Mouse (Mus musculus): ENCODE measurements around the gene Gnaq. TPM values are rescaled to one million over a fixed set of nuclear protein-coding genes. Genes with fewer than 3 reads are reported as not detected.

Gene Gnaq
- polyA plus RNA-seq, 1 experiment: 20.0 TPM

DNA sequence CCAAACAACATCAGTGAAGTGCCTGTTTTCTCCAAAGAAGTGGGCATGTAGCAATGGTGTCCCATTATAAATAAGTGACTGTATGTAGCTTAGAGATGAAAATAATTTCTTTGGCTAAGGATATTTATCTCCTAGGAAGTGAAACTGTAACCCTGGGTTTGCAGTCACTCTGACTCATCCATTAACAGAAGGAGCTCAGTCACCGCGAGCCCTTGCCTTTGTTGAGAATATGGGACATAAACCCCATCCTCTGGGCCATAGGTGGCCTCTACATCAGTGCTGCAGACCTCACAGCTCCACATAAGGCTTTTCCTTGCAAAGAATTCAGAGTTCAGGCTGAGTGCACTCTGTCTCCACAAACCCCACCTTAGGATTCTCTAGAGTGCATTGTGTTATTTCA is 77.0 kb downstream of the Gnaq start:
- 78% methylated on average over 2 of the region's 2 CpGs for WGBS
- Histone ChIP-seq H3K27ac (ENCODE audit: control insufficient read depth, insufficient read depth, low read depth, low read length, poor library complexity) (no peak overlapping the region), H3K4me1 (ENCODE audit: control insufficient read depth, insufficient read depth, low read length) (no peaks in the 10 kb centered on the region; the same call in 1 of the 2 replicates)

DNA sequence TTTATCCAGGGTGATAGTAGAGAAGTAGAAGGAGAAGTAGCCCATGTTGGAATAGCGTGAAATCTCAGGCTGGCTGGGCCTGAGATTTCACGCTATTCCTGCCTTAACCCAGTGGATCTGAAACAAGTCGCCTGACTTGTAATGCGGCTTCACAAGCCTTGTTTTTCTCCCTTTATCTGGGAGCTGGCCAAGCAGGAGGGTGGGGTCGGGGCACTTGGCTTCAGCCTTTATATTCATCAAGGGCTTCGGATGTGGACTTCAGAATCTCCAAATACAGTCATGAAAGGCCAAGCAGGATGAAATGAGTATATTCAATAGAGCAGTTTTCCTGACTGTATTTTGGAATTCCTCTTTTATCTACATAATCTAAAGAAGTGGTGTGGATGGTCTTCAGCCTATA is 82.3 kb downstream of the Gnaq start:
- TF ChIP-seq POLR2A (IDR thresholded peaks at IDR 0.05; ENCODE audit: borderline replicate concordance, control insufficient read depth, low read depth, low read length) (no peak), CTCF (IDR thresholded peaks at IDR 0.05; ENCODE audit: control insufficient read depth, insufficient read depth, low read length) (no peak)
- no peak overlapping the region for H3K4me3 ChIP-seq (replicated peaks; ENCODE audit: control insufficient read depth, low read depth, low read length)
- 84% methylated on average over 6 of the region's 6 CpGs for WGBS
- no peak overlapping the region for H3K27ac ChIP-seq (ENCODE audit: control insufficient read depth, insufficient read depth, low read depth, low read length, poor library complexity)
- H3K4me1 ChIP-seq (ENCODE audit: control insufficient read depth, insufficient read depth, low read length): no peaks in the 10 kb centered on the region; the same call in 1 of the 2 replicates

More for the DNA sequence above, 77.0 kb downstream of the Gnaq start:
- TF ChIP-seq CTCF (IDR thresholded peaks at IDR 0.05; ENCODE audit: control insufficient read depth, insufficient read depth, low read length) (no peak), POLR2A (IDR thresholded peaks at IDR 0.05; ENCODE audit: borderline replicate concordance, control insufficient read depth, low read depth, low read length) (no peak)
- no peak overlapping the region for H3K4me3 ChIP-seq (replicated peaks; ENCODE audit: control insufficient read depth, low read depth, low read length)

DNA sequence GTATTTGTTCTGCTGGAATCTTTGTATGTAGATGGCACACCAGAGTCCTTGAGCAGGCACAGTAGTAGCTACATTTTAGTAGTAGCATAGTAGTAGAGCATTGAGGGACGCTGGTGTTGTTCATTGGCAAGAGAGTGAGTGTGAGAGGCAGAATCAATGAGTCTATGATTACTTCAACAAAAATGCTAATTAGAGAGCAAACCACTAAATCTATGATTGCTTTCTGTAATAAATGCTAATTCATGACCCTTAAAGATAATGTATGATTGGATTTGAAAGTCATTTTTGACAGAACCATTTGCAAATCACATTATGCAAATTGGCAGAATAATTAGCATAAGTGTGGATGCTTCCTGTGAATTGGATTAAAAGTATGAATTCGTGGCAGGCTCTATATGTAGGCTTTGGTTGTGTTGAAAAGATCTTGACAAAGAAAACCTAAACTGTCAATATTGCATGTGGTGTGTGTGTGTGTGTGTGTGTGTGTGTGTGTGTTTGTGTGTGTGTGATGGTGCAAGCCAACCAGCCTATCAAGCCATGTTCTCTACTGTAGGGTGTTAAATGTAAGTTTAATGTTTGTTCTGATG is 82.9 kb downstream of the Gnaq start:
- no peak for TF ChIP-seq CTCF (IDR thresholded peaks at IDR 0.05; ENCODE audit: control insufficient read depth, insufficient read depth, low read length)
- TF ChIP-seq POLR2A (IDR thresholded peaks at IDR 0.05; ENCODE audit: borderline replicate concordance, control insufficient read depth, low read depth, low read length): no peak
- Histone ChIP-seq H3K4me3 (replicated peaks; ENCODE audit: control insufficient read depth, low read depth, low read length) (no peak overlapping the region), H3K27ac (ENCODE audit: control insufficient read depth, insufficient read depth, low read depth, low read length, poor library complexity) (no peak overlapping the region), H3K4me1 (ENCODE audit: control insufficient read depth, insufficient read depth, low read length) (no peaks in the 10 kb centered on the region; the same call in 1 of the 2 replicates)
- 91% methylated on average over 2 of the region's 2 CpGs for WGBS

DNA sequence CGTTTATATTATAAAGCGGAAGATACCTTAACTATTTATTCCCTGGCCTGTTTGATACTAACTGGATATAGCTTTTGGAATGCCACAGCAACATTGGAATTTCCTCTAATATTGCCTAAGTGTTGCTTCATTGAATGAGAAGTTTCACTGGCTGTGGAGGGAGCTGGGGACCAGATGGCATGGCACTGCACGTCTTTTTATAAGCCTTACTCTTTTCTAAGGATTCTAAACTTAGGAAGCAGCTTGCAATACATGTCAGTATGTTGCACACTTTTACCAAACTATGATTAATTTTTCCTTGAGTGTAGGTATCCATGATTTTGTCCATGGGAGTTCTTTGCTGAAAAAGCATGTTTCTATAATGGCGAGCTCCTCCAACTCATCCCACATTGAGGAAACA is 87.3 kb downstream of the Gnaq start:
- TF ChIP-seq POLR2A (IDR thresholded peaks at IDR 0.05; ENCODE audit: borderline replicate concordance, control insufficient read depth, low read depth, low read length) (no peak), CTCF (IDR thresholded peaks at IDR 0.05; ENCODE audit: control insufficient read depth, insufficient read depth, low read length) (no peak)
- H3K4me1 ChIP-seq (ENCODE audit: control insufficient read depth, insufficient read depth, low read length): no peaks in the 10 kb centered on the region; the same call in 1 of the 2 replicates
- 75% methylated on average over 4 of the region's 4 CpGs for WGBS
- H3K4me3 ChIP-seq (replicated peaks; ENCODE audit: control insufficient read depth, low read depth, low read length): no peak overlapping the region
- no peak overlapping the region for H3K27ac ChIP-seq (ENCODE audit: control insufficient read depth, insufficient read depth, low read depth, low read length, poor library complexity)

DNA sequence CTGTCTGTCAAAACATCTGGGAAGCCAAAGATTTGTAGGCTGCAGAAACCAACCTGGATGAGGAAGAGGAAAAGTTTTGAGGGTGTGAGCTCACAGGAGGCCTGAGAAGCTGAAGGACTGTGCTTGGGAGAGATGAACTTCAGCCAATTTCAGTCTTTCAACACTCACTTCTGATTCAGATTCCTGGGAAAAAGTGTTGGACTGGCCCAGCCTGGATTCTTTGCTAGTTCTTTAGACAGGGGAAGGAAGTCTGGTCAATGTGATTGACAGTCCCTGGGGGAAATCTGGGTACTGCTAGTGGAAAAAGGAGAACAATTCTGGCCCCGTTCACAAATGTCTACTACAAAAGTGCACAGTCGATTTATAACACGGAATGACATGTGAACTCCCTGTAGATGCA is 89.9 kb downstream of the Gnaq start:
- no peak overlapping the region for H3K27ac ChIP-seq (ENCODE audit: control insufficient read depth, insufficient read depth, low read depth, low read length, poor library complexity)
- no peak overlapping the region for H3K4me3 ChIP-seq (replicated peaks; ENCODE audit: control insufficient read depth, low read depth, low read length)
- TF ChIP-seq POLR2A (IDR thresholded peaks at IDR 0.05; ENCODE audit: borderline replicate concordance, control insufficient read depth, low read depth, low read length) (no peak), CTCF (IDR thresholded peaks at IDR 0.05; ENCODE audit: control insufficient read depth, insufficient read depth, low read length) (no peak)
- WGBS: 10% methylated on average over 3 of the region's 3 CpGs
- no peaks in the 10 kb centered on the region; the same call in 1 of the 2 replicates for H3K4me1 ChIP-seq (ENCODE audit: control insufficient read depth, insufficient read depth, low read length)

DNA sequence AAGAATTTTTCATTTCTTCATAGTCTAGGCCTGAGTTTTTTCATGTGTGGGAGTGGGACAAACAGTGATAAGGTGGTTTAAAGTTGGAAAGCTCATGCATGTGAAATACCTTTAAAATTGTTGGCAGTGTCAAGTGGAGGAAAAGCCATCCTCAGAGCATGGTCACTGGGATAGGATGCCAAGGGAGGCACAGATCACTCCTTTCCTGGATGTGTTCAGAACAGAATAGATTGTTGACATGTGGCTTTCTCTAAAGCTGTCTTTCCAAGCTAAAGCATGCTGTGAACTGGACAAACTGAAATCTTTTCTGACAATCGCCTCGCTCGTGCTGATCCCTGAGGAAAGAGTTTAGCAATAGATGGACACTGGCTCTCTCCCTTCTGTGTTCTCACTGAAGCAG is 90.5 kb downstream of the Gnaq start:
- Histone ChIP-seq H3K27ac (ENCODE audit: control insufficient read depth, insufficient read depth, low read depth, low read length, poor library complexity) (no peak overlapping the region), H3K4me3 (replicated peaks; ENCODE audit: control insufficient read depth, low read depth, low read length) (no peak overlapping the region), H3K4me1 (ENCODE audit: control insufficient read depth, insufficient read depth, low read length) (no peaks in the 10 kb centered on the region; the same call in 1 of the 2 replicates)
- TF ChIP-seq CTCF (IDR thresholded peaks at IDR 0.05; ENCODE audit: control insufficient read depth, insufficient read depth, low read length): no peak
- no peak for TF ChIP-seq POLR2A (IDR thresholded peaks at IDR 0.05; ENCODE audit: borderline replicate concordance, control insufficient read depth, low read depth, low read length)
- WGBS: 87% methylated on average over 3 of the region's 3 CpGs

DNA sequence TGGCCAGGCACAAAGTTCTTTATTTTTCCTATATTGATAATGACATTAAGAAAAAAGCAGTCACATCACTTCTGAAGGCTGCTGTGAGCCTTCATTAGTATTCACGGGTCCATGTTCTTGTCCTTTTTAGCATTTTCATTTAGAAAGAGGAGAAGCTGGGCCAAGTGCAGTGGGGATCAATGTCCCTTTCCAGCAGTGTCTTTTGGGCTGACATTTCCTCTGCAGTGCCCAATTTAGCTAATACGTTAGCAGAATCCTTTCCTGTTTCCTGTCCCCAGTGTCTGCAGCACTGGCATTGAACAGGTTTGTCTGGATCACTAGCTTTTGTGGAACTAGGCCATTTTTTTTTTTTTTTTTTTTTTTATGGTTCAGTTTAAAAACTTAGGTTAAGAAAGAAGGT is 92.2 kb downstream of the Gnaq start:
- H3K27ac ChIP-seq (ENCODE audit: control insufficient read depth, insufficient read depth, low read depth, low read length, poor library complexity): no peak overlapping the region
- WGBS: 20% methylated on average over 2 of the region's 2 CpGs

DNA sequence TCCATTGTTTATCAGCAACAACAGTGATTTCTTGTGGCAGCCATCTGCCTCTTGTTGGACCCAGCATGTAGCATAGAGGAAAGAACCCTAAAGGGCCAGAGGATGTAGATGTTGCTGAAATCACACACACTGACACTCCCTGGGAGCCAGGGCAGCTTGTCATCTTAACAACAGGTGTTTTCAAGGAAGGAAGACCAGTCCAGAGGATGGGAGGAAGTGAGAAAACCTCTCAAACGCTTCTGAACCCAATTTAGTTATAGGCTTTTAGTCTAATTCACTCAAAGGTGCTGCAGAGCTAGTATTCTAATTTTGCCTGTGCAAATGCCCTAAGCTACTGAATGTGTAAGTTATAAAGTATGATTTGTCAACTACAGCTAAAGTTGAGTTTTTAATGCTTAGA is 99.0 kb downstream of the Gnaq start:
- Histone ChIP-seq H3K27ac (ENCODE audit: control insufficient read depth, insufficient read depth, low read depth, low read length, poor library complexity) (no peak overlapping the region), H3K4me1 (ENCODE audit: control insufficient read depth, insufficient read depth, low read length) (no peaks in the 10 kb centered on the region; the same call in 1 of the 2 replicates), H3K4me3 (replicated peaks; ENCODE audit: control insufficient read depth, low read depth, low read length) (no peak overlapping the region)
- no peak for TF ChIP-seq POLR2A (IDR thresholded peaks at IDR 0.05; ENCODE audit: borderline replicate concordance, control insufficient read depth, low read depth, low read length)
- TF ChIP-seq CTCF (IDR thresholded peaks at IDR 0.05; ENCODE audit: control insufficient read depth, insufficient read depth, low read length): no peak
- WGBS: 18% methylated on average over 1 of the region's 1 CpGs

More for the DNA sequence above, 92.2 kb downstream of the Gnaq start:
- Histone ChIP-seq H3K4me3 (replicated peaks; ENCODE audit: control insufficient read depth, low read depth, low read length) (no peak overlapping the region), H3K4me1 (ENCODE audit: control insufficient read depth, insufficient read depth, low read length) (no peaks in the 10 kb centered on the region)
- no peak for TF ChIP-seq POLR2A (IDR thresholded peaks at IDR 0.05; ENCODE audit: borderline replicate concordance, control insufficient read depth, low read depth, low read length)
- TF ChIP-seq CTCF (IDR thresholded peaks at IDR 0.05; ENCODE audit: control insufficient read depth, insufficient read depth, low read length): no peak

DNA sequence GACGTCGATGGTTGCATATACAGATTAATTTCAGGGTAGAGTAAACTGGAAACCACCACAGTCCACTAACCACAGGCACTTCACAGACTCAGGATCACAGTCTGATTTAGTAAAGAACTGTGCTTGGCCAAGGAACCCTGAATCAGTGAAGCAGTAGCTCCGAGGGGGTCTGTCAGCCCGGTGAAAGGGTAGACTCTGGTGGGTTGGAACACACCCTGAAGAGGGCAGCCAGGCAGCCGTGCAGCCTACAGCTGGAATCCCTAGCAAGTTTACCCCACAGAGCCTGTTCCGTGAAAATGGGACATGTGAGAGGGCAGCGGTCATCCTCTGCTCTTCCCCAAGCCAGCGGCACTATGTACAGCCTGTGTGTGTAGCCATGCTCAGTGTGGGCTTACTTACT is 103.0 kb downstream of the Gnaq start:
- Histone ChIP-seq H3K4me1 (ENCODE audit: control insufficient read depth, insufficient read depth, low read length) (no peaks in the 10 kb centered on the region; the same call in 1 of the 2 replicates), H3K27ac (ENCODE audit: control insufficient read depth, insufficient read depth, low read depth, low read length, poor library complexity) (no peak overlapping the region), H3K4me3 (replicated peaks; ENCODE audit: control insufficient read depth, low read depth, low read length) (no peak overlapping the region)
- WGBS: 87% methylated on average over 8 of the region's 8 CpGs
- TF ChIP-seq POLR2A (IDR thresholded peaks at IDR 0.05; ENCODE audit: borderline replicate concordance, control insufficient read depth, low read depth, low read length) (no peak), CTCF (IDR thresholded peaks at IDR 0.05; ENCODE audit: control insufficient read depth, insufficient read depth, low read length) (no peak)
